Mouse (Mus musculus) myocyte (in vitro differentiated cells): ENCODE measurements around the gene Gm37240. TPM values are rescaled to one million over a fixed set of nuclear protein-coding genes. Genes with fewer than 3 reads are reported as not detected.
A peak's percentile ranks its signal among the peaks of the same experiment; 100 is the strongest.

Source experiments
- H3K27me3 ChIP-seq: one replicate; pipeline ENCODE4 v1.6.1; 2011; ENCODE audit not compliant: control insufficient read depth, insufficient read depth, insufficient read length
- H3K36me3 ChIP-seq: one replicate; pipeline ENCODE4 v1.6.1; 2011; ENCODE audit not compliant: control insufficient read depth, insufficient read depth
- H3K4me2 ChIP-seq: one replicate; pipeline ENCODE4 v1.6.1; 2011; ENCODE audit warnings: low read depth, control low read depth
- H3K4me3 ChIP-seq: one replicate; pipeline ENCODE4 v1.5.1; 2011; ENCODE audit warnings: mild to moderate bottlenecking, control low read depth, moderate library complexity
- H3K79me2 ChIP-seq: one replicate; pipeline ENCODE4 v1.6.1; 2011; ENCODE audit not compliant: control insufficient read depth, insufficient read depth
- H3ac ChIP-seq: one replicate; pipeline ENCODE4 v1.6.1; 2011; ENCODE audit not compliant: control insufficient read depth, insufficient read length
- CEBPB ChIP-seq: IDR thresholded peaks from 2 replicates; pipeline ENCODE4 v1.6.1; 2011; ENCODE audit warnings: mild to moderate bottlenecking, moderate library complexity; ENCODE audit not compliant: poor library complexity, insufficient read depth, severe bottlenecking
- E2F4 ChIP-seq: IDR thresholded peaks from one replicate; pipeline ENCODE4 v1.6.1; 2011; ENCODE audit warnings: mild to moderate bottlenecking, control low read depth, moderate library complexity; ENCODE audit not compliant: insufficient read depth
- MAX ChIP-seq: IDR thresholded peaks from one replicate; pipeline ENCODE4 v1.6.1; 2011; ENCODE audit warnings: low read depth, mild to moderate bottlenecking, control low read depth
- MYOD1 ChIP-seq, 3 experiments: IDR thresholded peaks; one replicate each; pipeline ENCODE4 v1.6.1; 2011; ENCODE audit warnings: control low read depth in 2 of 3, low read depth in 2 of 3, mild to moderate bottlenecking in 2 of 3, moderate library complexity in 1 of 3; ENCODE audit not compliant: insufficient read length in 2 of 3, control insufficient read depth in 1 of 3
- MYOG ChIP-seq, 3 experiments: IDR thresholded peaks; one replicate each; pipeline ENCODE4 v1.6.1; 2011; ENCODE audit warnings: control low read depth in 2 of 3, low read depth in 2 of 3, mild to moderate bottlenecking in 2 of 3; ENCODE audit not compliant: insufficient read length in 2 of 3, control insufficient read depth in 1 of 3, insufficient read depth in 1 of 3
- POLR2A ChIP-seq: IDR thresholded peaks from one replicate; pipeline ENCODE4 v1.6.1; 2011; ENCODE audit warnings: low read depth, mild to moderate bottlenecking, control low read depth, moderate library complexity; ENCODE audit not compliant: insufficient read length
- POLR2AphosphoS2 ChIP-seq: IDR thresholded peaks from one replicate; pipeline ENCODE4 v1.6.1; 2011; ENCODE audit warnings: low read depth, control low read depth; ENCODE audit not compliant: insufficient read length
- REST ChIP-seq: IDR thresholded peaks from one replicate; pipeline ENCODE4 v1.6.1; 2011; ENCODE audit warnings: mild to moderate bottlenecking, control low read depth, moderate library complexity; ENCODE audit not compliant: insufficient read depth, insufficient read length
- SRF ChIP-seq: IDR thresholded peaks from one replicate; pipeline ENCODE4 v1.6.1; 2011; ENCODE audit warnings: low read depth; ENCODE audit not compliant: control insufficient read depth, insufficient read length
- TCF12 ChIP-seq: IDR thresholded peaks from one replicate; pipeline ENCODE4 v1.6.1; 2011; ENCODE audit warnings: mild to moderate bottlenecking, control low read depth; ENCODE audit not compliant: poor library complexity, insufficient read depth, severe bottlenecking
- TCF3 ChIP-seq: IDR thresholded peaks from one replicate; pipeline ENCODE4 v1.6.1; 2011; ENCODE audit warnings: low read depth, control low read depth; ENCODE audit not compliant: insufficient read length
- USF1 ChIP-seq: IDR thresholded peaks from one replicate; pipeline ENCODE4 v1.6.1; 2011; ENCODE audit warnings: low read depth, mild to moderate bottlenecking, control low read depth, moderate library complexity
- polyA plus RNA-seq: library from polyadenylated mRNA; unstranded; fragments of >200 nt; fragmentation: generic; extraction: Trizol; gene quantifications from one replicate; pipeline ENCODE4 v1.2.1, GENCODE M21; 2012; ENCODE audit warnings: missing spikeins

The Gm37240 gene
- polyA plus RNA-seq, 1 experiment = 8.7 TPM

- H3K4me3 ChIP-seq = no peak overlapping the region
- no peaks in the 10 kb centered on the region for H3K27me3 ChIP-seq
- TF ChIP-seq MYOD1 (IDR thresholded peaks at IDR 0.05; ENCODE audit: control insufficient read depth in 1 of 3, insufficient read length in 2 of 3, low read depth in 2 of 3) (peak in 1 of 3 experiments; percentile 54), MYOG (IDR thresholded peaks at IDR 0.05; ENCODE audit: control insufficient read depth in 1 of 3, insufficient read depth in 1 of 3, insufficient read length in 2 of 3, low read depth in 2 of 3) (peak in 1 of 3 experiments; percentile 59), TCF12 (no peak)
- no peaks in the 10 kb centered on the region for H3K36me3 ChIP-seq
- no peaks in the 10 kb centered on the region for H3K79me2 ChIP-seq
- no peak overlapping the region for H3ac ChIP-seq
- no peak overlapping the region for H3K4me2 ChIP-seq
These were observed 162.2 kb downstream of the Gm37240 start for GRCm38 (mm10) chr3:85725110-85725509.

DNA sequence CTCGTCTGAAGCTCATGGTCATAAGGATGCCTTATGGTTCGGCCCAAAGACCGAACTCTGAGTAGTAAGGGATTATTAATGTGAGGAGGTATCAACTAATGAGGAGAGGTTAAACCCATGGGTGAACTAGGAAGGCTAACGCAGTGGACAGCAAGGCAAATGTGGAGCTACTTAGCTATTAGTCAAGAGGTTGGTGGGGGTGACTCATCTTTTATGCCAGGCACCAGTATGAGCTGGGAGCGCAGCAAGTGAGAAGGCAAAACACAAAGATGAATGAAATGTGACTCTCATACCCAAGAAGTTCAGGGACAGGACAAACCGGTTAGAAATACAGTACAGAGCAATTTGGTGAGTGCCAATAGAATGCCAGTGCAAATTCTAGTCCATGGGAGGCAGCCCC, 164.7 kb downstream of the Gm37240 start:
- no peak overlapping the region for H3ac ChIP-seq
- TF ChIP-seq CEBPB (no peak), USF1 (no peak), E2F4 (no peak), MYOG (IDR thresholded peaks at IDR 0.05; ENCODE audit: control insufficient read depth in 1 of 3, insufficient read depth in 1 of 3, insufficient read length in 2 of 3, low read depth in 2 of 3) (no peak), POLR2AphosphoS2 (no peak)
- H3K27me3 ChIP-seq = no peaks in the 10 kb centered on the region
- H3K36me3 ChIP-seq = no peaks in the 10 kb centered on the region
- no peak overlapping the region for H3K4me3 ChIP-seq
- H3K79me2 ChIP-seq = no peaks in the 10 kb centered on the region
- peak overlapping the region; percentile 40 for H3K4me2 ChIP-seq

GRCm38 (mm10) chr3:85715764-85716297, 171.5 kb downstream of the Gm37240 start:
- Histone ChIP-seq H3ac (no peak overlapping the region), H3K36me3 (no peaks in the 10 kb centered on the region), H3K27me3 (no peaks in the 10 kb centered on the region), H3K4me3 (no peak overlapping the region), H3K4me2 (peak overlapping the region; percentile 48), H3K79me2 (no peaks in the 10 kb centered on the region)
- TF ChIP-seq POLR2AphosphoS2 (no peak), MYOG (IDR thresholded peaks at IDR 0.05; ENCODE audit: control insufficient read depth in 1 of 3, insufficient read depth in 1 of 3, insufficient read length in 2 of 3, low read depth in 2 of 3) (peak in 1 of 3 experiments; percentile 26), REST (no peak), POLR2A (no peak), TCF3 (no peak), CEBPB (no peak), TCF12 (no peak), USF1 (no peak), MYOD1 (IDR thresholded peaks at IDR 0.05; ENCODE audit: control insufficient read depth in 1 of 3, insufficient read length in 2 of 3, low read depth in 2 of 3) (peak; percentile 18 to 85 (median 47)), E2F4 (no peak), SRF (no peak)

GRCm38 (mm10) chr3:85713936-85714709, 173.2 kb downstream of the Gm37240 start:
- no peak overlapping the region for H3K4me3 ChIP-seq
- H3ac ChIP-seq = no peak overlapping the region
- no peak overlapping the region for H3K4me2 ChIP-seq
- H3K79me2 ChIP-seq = no peaks in the 10 kb centered on the region
- no peaks in the 10 kb centered on the region for H3K27me3 ChIP-seq
- peaks cover 4% of the 10 kb centered on the region for H3K36me3 ChIP-seq
- peak; percentile 59 to 83 (median 74) for TF ChIP-seq MYOD1 (IDR thresholded peaks at IDR 0.05; ENCODE audit: control insufficient read depth in 1 of 3, insufficient read length in 2 of 3, low read depth in 2 of 3)
- TF ChIP-seq USF1 = no peak
- TF ChIP-seq POLR2AphosphoS2 = no peak
- peak; percentile 32 for TF ChIP-seq TCF3
- peak; percentile 32 for TF ChIP-seq TCF12
- TF ChIP-seq MYOG (IDR thresholded peaks at IDR 0.05; ENCODE audit: control insufficient read depth in 1 of 3, insufficient read depth in 1 of 3, insufficient read length in 2 of 3, low read depth in 2 of 3) = peak; percentile 62 to 91 (median 82)
- TF ChIP-seq CEBPB = no peak
- no peak for TF ChIP-seq MAX

- TF ChIP-seq POLR2A (no peak), TCF12 (no peak), TCF3 (no peak), MAX (no peak), POLR2AphosphoS2 (no peak), E2F4 (no peak), USF1 (no peak), MYOD1 (IDR thresholded peaks at IDR 0.05; ENCODE audit: control insufficient read depth in 1 of 3, insufficient read length in 2 of 3, low read depth in 2 of 3) (no peak), MYOG (IDR thresholded peaks at IDR 0.05; ENCODE audit: control insufficient read depth in 1 of 3, insufficient read depth in 1 of 3, insufficient read length in 2 of 3, low read depth in 2 of 3) (no peak), CEBPB (no peak), SRF (no peak), REST (no peak)
- H3K79me2 ChIP-seq = no peaks in the 10 kb centered on the region
- peaks cover 4% of the 10 kb centered on the region for H3K36me3 ChIP-seq
- no peak overlapping the region for H3ac ChIP-seq
- no peak overlapping the region for H3K4me3 ChIP-seq
- no peak overlapping the region for H3K4me2 ChIP-seq
- H3K27me3 ChIP-seq = no peaks in the 10 kb centered on the region
These were observed 176.6 kb downstream of the Gm37240 start for GRCm38 (mm10) chr3:85710695-85711094.
